Mouse (Mus musculus): ENCODE results near the gene Deaf1. TPM values are rescaled to one million over a fixed set of nuclear protein-coding genes. Genes with fewer than 3 reads are reported as not detected.

Deaf1 gene
- total and polyA plus RNA-seq, 2 experiments from 2014 or later, result 289 to 291 TPM

DNA sequence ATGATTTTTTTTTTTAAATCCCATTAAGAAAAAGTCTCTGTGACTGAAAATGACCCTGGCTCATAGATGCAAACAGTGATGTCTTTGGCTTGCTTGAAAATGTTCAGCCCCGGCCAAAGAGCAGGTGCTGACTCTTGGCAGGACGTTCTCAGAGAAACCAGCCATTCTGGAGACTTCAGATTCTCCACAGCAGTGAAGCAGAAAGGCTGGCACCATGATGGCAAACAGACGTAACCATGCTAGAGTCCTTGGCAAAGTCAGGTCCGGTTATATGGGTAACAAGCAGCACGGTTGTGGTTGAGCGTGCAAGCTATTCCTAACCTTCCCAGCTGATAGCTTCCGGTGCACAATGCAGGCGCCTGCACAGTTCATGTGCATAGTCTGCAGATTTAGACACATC, 28.3 kb downstream of the Deaf1 start:
- Histone ChIP-seq H3K36me3 (ENCODE audit: insufficient read depth, low read length) (peaks cover 50% of the 10 kb centered on the region), H3K4me2 (ENCODE audit: low read depth, low read length, poor library complexity, severe bottlenecking) (no peak overlapping the region), H3K27ac (ENCODE audit: low read depth, low read length) (no peak overlapping the region), H3K27me3 (ENCODE audit: insufficient read depth, low read length) (peaks cover 14% of the 10 kb centered on the region), H3K9me3 (ENCODE audit: low read length) (no peaks in the 10 kb centered on the region), H3K4me3 (ENCODE audit: low read depth, low read length) (no peak overlapping the region), H3K4me1 (ENCODE audit: insufficient read depth, low read length) (no peaks in the 10 kb centered on the region), H3K9ac (replicated peaks; ENCODE audit: low read length, poor library complexity, severe bottlenecking) (no peak overlapping the region)
- TF ChIP-seq CTCF (IDR thresholded peaks at IDR 0.05), result no peak
- no peak for DNase-seq (ENCODE audit: low spot score)
- ATAC-seq (ENCODE audit: low FRiP score), result no peak
- 94% methylated on average over 8 of the region's 8 CpGs for WGBS

DNA sequence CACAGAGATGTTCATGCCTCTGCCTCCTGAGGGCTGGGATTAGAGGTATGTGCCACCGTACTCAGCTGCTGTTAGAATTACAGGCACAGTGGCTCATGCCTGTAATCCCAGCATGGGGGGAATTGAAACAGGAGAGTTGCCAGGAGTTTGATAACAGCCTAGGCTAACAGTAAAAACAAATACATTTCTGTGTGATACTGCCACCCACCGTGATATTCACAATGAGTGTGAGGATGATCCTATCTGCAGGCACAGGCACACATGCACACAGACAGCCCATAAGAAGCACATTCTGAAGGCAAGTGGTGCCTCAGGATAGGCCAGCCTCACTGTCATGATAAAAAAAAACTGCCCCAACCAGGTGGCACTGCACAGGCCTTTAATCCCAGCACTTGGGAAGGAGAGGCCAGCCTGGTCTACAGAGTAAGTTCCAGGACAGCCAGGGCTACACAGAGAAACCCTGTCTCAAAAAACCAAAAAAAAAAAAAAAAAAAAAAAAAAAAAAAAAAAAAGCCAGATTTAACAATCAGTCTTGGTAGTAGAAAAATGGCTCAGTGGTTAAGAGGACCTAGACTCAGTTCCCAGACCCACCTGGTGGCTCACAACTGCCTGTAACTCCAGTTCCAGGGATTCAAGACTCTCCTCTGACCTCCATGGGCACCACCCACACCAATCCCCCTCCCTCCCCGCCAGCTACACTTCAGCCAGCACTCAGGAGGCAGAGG, 29.4 kb downstream of the Deaf1 start:
- Histone ChIP-seq H3K4me2 (ENCODE audit: low read depth, low read length, poor library complexity, severe bottlenecking) (no peak overlapping the region), H3K27ac (ENCODE audit: low read depth, low read length) (no peak overlapping the region), H3K4me1 (ENCODE audit: insufficient read depth, low read length) (peaks cover 3% of the 10 kb centered on the region; the same call in 1 of the 2 replicates), H3K9ac (replicated peaks; ENCODE audit: low read length, poor library complexity, severe bottlenecking) (no peak overlapping the region), H3K4me3 (ENCODE audit: low read depth, low read length) (no peak overlapping the region), H3K27me3 (ENCODE audit: insufficient read depth, low read length) (peaks cover 23% of the 10 kb centered on the region), H3K36me3 (ENCODE audit: insufficient read depth, low read length) (peaks cover 48% of the 10 kb centered on the region), H3K9me3 (ENCODE audit: low read length) (no peaks in the 10 kb centered on the region)
- TF ChIP-seq CTCF (IDR thresholded peaks at IDR 0.05), result no peak
- DNase-seq (ENCODE audit: low spot score) (no peak), ATAC-seq (ENCODE audit: low FRiP score) (no peak)
- WGBS, result 73% methylated on average over 3 of the region's 3 CpGs

DNA sequence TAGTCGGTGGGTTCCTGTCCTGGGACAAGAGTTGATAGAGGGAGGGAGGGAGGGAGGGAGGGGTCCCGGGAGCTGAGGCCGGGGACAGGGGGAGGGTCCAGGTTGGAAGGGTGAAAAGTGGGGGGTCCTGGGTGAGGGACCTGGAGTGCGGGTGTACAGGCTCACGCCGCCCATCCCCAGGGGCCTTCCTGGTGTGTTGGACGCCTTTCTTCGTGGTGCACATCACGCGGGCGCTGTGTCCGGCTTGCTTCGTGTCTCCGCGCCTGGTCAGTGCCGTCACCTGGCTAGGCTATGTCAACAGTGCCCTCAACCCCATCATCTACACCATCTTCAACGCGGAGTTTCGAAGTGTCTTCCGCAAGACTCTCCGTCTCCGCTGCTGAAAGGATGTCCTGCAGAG, 33.0 kb downstream of the Deaf1 start:
- H3K27me3 ChIP-seq (ENCODE audit: insufficient read depth, low read length), result peaks cover 29% of the 10 kb centered on the region
- peak overlapping the region; percentile 62 for H3K4me2 ChIP-seq (ENCODE audit: low read depth, low read length, poor library complexity, severe bottlenecking)
- H3K9me3 ChIP-seq (ENCODE audit: low read length), result no peaks in the 10 kb centered on the region
- H3K27ac ChIP-seq (ENCODE audit: low read depth, low read length), result no peak overlapping the region
- 6% methylated on average over 20 of the region's 22 CpGs for WGBS
- 0 out of 2 replicates have a peak overlapping the region, but pooled peaks have one; percentile 29 for H3K9ac ChIP-seq (replicated peaks; ENCODE audit: low read length, poor library complexity, severe bottlenecking)
- ATAC-seq (ENCODE audit: low FRiP score) (no peak), DNase-seq (ENCODE audit: low spot score) (no peak)
- peak overlapping the region; percentile 36 for H3K4me3 ChIP-seq (ENCODE audit: low read depth, low read length)
- TF ChIP-seq CTCF (IDR thresholded peaks at IDR 0.05), result no peak
- H3K36me3 ChIP-seq (ENCODE audit: insufficient read depth, low read length), result peaks cover 17% of the 10 kb centered on the region
- H3K4me1 ChIP-seq (ENCODE audit: insufficient read depth, low read length), result peaks cover 6% of the 10 kb centered on the region; the same call in 1 of the 2 replicates

DNA sequence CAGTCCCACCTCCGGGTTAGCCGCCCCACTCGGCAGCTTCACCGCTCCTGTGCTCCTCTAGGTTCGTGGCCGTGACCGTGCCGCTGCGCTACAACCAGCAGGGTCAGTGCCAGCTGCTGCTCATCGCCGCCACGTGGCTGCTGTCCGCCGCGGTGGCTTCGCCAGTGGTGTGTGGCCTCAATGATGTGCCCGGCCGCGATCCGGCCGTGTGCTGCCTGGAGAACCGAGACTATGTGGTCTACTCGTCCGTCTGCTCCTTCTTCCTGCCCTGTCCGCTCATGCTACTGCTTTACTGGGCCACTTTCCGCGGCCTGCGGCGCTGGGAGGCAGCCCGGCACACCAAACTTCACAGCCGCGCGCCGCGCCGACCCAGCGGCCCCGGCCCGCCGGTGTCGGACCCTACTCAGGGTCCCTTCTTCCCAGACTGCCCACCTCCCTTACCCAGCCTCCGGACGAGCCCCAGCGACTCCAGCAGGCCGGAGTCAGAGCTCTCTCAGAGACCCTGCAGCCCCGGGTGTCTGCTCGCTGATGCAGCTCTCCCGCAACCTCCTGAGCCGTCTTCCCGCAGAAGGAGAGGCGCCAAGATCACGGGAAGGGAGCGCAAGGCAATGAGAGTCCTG, 33.5 kb downstream of the Deaf1 start:
- Histone ChIP-seq H3K4me3 (ENCODE audit: low read depth, low read length) (peak overlapping the region; percentile 36), H3K36me3 (ENCODE audit: insufficient read depth, low read length) (peaks cover 12% of the 10 kb centered on the region), H3K4me1 (ENCODE audit: insufficient read depth, low read length) (peaks cover 6% of the 10 kb centered on the region; the same call in 1 of the 2 replicates), H3K27me3 (ENCODE audit: insufficient read depth, low read length) (peaks cover 29% of the 10 kb centered on the region), H3K27ac (ENCODE audit: low read depth, low read length) (no peak overlapping the region), H3K4me2 (ENCODE audit: low read depth, low read length, poor library complexity, severe bottlenecking) (peak overlapping the region; percentile 62), H3K9me3 (ENCODE audit: low read length) (no peaks in the 10 kb centered on the region), H3K9ac (replicated peaks; ENCODE audit: low read length, poor library complexity, severe bottlenecking) (0 out of 2 replicates have a peak overlapping the region, but pooled peaks have one; percentile 29)
- TF ChIP-seq CTCF (IDR thresholded peaks at IDR 0.05), result peak; percentile 29; the same call in 1 of the 2 replicates
- peak; percentile 46 for DNase-seq (ENCODE audit: low spot score)
- WGBS, result 1% methylated on average over 53 of the region's 53 CpGs
- no peak for ATAC-seq (ENCODE audit: low FRiP score)

DNA sequence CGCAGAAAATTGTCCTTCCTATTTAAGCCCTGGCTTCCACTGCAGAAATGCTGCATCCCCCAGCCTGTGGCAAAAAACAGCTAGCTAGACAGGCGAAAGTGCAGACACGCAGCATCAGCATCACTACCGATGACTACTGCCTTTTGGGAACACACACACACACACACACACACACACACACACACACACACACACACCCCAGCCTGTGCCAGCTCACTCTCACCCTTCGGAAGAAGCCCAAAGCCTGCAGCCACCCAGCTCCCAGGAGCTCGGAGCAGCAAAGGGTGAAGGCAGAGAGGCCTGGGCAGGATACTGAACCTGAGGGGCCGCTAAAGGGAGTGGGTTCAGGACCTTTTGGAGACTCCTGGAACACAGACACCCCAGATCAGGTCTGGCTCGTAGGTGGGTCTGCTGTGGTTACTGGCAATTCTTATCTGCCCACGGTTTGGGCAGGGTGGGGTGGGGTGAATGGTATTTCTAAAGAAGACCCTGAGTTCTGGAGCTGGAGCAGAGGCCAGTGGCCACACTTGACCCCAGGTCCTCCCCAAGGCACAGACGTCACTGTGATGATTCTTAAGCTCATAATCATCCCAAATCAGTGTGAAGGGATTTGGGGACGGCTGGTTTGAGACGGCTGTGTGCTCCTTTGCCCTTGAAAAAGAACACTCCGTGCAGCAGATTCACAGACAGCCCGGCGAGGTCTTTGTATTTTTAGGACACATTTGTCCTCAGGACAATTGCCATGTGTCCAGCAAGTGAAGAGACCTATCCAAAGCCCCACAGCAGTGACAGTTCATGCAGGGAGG, 34.7 kb downstream of the Deaf1 start:
- Histone ChIP-seq H3K36me3 (ENCODE audit: insufficient read depth, low read length) (peaks cover 8% of the 10 kb centered on the region; the same call in 1 of the 2 replicates), H3K9ac (replicated peaks; ENCODE audit: low read length, poor library complexity, severe bottlenecking) (no peak overlapping the region), H3K4me2 (ENCODE audit: low read depth, low read length, poor library complexity, severe bottlenecking) (peak overlapping the region; percentile 98), H3K27me3 (ENCODE audit: insufficient read depth, low read length) (peaks cover 29% of the 10 kb centered on the region), H3K27ac (ENCODE audit: low read depth, low read length) (no peak overlapping the region), H3K4me3 (ENCODE audit: low read depth, low read length) (peak overlapping the region; percentile 50; the same call in 1 of the 2 replicates), H3K9me3 (ENCODE audit: low read length) (no peaks in the 10 kb centered on the region), H3K4me1 (ENCODE audit: insufficient read depth, low read length) (peaks cover 6% of the 10 kb centered on the region; the same call in 1 of the 2 replicates)
- ATAC-seq (ENCODE audit: low FRiP score) (no peak), DNase-seq (ENCODE audit: low spot score) (no peak)
- TF ChIP-seq CTCF (IDR thresholded peaks at IDR 0.05), result no peak
- WGBS, result 23% methylated on average over 15 of the region's 15 CpGs

Data from midbrain, postnatal 0 days (tissue).